Mouse (Mus musculus): Measurements from ENCODE around the gene Arhgef15.

DNA sequence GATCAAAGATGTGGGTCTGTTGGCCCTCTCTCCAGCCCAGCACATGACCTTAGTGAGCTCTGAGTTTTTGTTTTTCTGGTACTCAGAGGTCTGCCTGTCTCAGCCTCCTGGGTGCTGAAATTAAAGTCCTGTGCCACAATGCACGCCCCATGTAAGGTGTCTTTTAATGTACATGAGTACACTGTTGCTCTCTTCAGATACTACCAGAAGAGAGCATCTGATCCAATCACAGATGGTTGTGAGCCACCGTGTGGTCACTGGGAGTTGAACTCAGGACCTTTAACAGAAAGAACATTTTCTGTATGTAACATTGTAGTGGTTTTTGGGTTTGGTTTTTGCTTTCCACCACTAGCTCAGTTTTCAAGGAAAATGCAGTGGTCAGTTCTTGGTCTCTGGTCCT, 53.5 kb downstream of the Arhgef15 start:
- no peak for TF ChIP-seq CTCF (IDR thresholded peaks at IDR 0.05; ENCODE audit: insufficient read depth, low read depth, low read length)
- no peak for TF ChIP-seq POLR2A (IDR thresholded peaks at IDR 0.05; ENCODE audit: insufficient read depth, low read depth, low read length)

All from olfactory bulb, adult 2 months (tissue).